Mouse (Mus musculus) heart, postnatal 10 days (tissue): Measurements from ENCODE around the gene Nans. TPM values are rescaled to one million over a fixed set of nuclear protein-coding genes. Genes with fewer than 3 reads are reported as not detected.

Experiments
- total RNA-seq, 2 experiments: library from RNA; stranded (reverse); gene quantifications; 2 replicates each; pipeline ENCODE4 v1.2.3; 2021

Nans gene
- total RNA-seq, 2 experiments from 2014 or later: 30.6 to 34.5 TPM

Other genes with a start within 250 kb of the Nans start
- gene Foxe1, start 145.6 kb upstream of the Nans start, total RNA-seq: not detected
- gene Trmo, start 99.8 kb upstream of the Nans start, total RNA-seq: 1 to 10 TPM; 4.2 to 4.7 TPM
- gene Hemgn, start 75.7 kb upstream of the Nans start, total RNA-seq: under 1 TPM; 0.17 to 0.43 TPM
- 10 to 100 TPM; 86.8 to 90.9 TPM for gene Anp32b, start 38.3 kb upstream of the Nans start, total RNA-seq
- under 1 TPM; 0.79 to 0.84 TPM for gene Trim14, start 46.9 kb downstream of the Nans start, total RNA-seq
- gene Coro2a, start 113.0 kb downstream of the Nans start, total RNA-seq: under 1 TPM; 0.27 to 0.43 TPM
- 1 to 10 TPM; 3.0 TPM for gene Tbc1d2, start 161.0 kb downstream of the Nans start, total RNA-seq